Mouse (Mus musculus) embryo, embryonic 9.5 days (tissue): ENCODE measurements around the gene Gemin7.

Experiments used
- DNase-seq: peaks from one replicate; pipeline ENCODE4 v3.0.0-alpha.2; 2017; ENCODE audit errors: extremely low spot score

The Gemin7 gene

DNA sequence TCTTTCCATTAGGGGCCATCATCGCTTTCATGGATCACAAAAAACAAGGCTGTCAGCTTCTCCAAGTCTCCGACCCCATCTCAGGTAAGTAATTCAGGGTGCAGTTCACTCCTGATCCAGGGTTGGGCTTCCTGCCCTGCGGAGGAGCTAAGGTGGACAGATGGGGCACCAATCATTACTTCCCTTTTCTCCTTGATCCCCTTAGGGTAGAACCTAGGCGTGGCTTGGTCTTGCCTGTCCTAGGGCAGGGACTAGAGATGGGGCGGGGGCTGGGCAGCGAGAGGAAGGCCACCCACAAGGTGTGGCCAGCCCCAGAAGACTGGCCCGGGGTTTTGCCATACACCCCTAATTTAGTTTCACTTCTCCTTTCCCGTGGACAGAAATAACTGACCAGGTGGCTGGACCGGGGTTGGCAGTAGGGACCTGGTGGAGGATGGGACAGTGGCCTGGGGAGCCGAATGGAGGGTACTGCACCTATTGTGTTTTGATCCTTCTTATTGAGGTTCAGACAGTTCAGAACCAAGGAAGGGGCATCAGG, 551 bp upstream of the Gemin7 start:
- no peak for DNase-seq

DNA sequence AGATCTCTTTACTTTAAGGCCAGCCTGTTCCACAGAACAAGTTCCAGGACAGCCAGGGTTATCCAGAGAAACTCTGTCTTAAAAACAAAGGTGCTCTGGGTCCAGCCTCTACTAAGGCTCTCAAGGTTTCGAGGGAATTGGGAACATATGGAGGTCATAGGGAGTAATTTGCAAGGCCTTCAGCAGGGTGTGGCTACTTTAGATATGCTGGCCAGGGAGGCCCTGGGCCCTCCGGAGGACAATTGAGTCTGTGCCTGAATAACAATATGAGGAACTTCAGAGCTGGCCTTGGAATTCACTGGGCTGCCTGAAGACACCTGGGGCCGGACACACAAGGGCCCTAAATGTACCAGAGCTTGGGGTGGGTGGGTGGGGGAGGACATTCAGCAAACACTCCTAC, 1.8 kb downstream of the Gemin7 start:
- no peak for DNase-seq

DNA sequence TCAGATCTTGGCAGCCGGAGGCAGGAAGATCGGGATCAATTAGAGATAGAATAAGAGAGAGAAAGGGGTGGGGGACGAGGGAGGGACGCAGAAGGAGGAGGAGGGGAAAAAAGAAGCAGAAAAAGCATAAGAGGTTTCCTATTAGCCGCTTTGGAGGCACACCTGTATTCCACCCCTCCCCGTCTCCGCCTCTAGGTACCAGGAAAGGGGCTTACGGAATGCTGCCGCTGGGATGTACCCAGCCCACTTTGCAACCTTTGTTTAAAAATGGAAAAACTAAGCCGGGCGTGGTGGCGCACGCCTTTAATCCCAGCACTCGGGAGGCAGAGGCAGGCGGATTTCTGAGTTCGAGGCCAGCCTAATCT, 3.6 kb downstream of the Gemin7 start:
- DNase-seq = no peak

DNA sequence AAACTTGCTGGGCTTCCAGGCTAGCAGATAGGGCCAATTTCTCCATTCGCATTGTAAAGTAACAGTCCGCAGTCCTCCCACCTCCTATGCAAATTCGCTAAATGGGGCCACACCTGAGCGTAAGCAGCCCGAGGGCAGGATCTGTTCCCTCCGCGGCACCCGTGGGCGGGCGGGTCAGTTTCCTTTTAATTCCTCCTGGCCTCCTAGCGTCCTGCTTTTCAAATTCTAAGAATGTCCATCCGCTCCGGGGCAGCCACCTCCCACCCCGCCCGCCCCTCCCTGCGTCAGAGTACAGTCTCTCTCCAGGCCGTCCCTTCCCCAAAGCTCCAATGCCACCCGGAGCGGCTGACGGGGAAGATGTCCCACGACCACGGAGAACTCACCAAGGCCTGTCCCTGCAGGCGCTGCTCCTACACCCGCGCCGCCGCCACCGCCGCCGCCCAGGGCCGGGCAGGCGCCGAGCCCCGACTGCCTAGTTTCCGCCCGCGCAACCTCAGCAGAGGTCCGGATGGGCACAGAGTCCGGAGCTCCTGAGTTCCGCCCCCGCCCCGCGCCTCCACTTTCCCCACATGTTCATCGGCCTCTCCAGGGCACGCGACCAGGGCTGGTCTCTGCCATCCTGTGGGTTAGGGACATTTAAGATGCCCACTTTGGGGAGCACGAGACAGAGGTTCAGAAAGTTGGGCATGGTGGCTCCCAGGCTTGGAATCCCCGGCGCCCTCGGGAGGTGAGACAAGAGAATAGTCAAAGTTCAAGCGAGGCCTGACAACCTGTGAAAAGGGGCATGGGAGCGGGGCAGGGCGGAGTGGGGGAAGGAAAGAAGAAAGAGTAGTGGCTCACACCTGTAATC, 4.2 kb downstream of the Gemin7 start:
- peak; percentile 90 for DNase-seq

DNA sequence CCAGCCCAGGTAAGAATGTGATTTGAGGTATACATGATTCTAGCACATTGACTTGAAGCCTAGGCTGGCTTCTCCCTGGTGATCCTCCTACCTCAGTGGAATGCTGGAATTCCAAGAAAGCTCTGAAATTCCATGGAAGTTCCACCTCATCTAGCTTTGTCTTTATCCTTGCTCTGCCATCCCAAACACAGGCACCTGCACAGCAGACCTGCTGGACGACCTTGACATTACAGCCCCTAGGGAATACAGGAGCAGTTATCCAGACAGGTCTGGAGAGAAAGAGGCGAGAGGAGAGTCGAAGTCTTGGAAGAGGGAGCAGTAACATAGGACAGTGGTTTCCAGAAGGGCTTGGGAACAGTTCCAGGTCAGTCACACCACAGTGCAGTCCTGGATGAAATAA, 7.7 kb downstream of the Gemin7 start:
- DNase-seq = no peak

DNA sequence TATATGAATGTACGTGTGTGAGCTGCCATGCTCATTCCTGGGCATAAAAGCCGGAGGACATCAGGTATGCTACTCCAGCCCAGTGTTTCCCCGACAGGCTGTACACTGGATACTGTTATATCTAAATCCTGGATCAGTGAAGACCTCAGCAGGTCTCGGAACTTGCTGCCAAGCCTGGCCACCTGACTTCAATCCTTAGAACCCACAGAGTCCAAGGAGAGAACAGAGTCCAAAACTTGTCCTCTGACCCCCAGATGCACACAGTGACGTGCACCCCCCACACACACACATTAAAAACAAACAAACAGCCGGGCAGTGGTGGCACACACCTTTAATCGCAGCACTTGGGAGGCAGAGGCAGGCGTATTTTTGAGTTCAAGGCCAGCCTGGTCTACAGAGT, 10.0 kb downstream of the Gemin7 start:
- DNase-seq = no peak

DNA sequence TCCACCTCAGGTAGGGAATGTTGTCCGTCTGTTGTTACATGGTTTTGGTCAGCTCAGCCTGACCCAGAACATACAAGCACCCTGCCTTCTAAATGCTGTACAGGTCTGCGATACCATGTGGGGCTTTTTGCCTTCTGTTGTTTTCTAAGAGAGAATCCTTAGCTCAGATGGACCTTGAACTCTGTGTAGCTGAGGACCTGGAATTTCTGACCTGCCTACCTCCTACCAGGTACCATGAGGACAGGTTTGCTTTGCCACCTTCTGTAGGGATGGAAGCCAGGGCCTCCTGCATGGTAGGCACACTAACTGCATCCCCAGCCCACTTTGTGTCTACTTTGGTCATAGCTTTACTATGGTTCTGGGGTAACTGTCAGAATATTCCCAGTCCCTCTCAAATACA, 11.6 kb downstream of the Gemin7 start:
- no peak for DNase-seq

DNA sequence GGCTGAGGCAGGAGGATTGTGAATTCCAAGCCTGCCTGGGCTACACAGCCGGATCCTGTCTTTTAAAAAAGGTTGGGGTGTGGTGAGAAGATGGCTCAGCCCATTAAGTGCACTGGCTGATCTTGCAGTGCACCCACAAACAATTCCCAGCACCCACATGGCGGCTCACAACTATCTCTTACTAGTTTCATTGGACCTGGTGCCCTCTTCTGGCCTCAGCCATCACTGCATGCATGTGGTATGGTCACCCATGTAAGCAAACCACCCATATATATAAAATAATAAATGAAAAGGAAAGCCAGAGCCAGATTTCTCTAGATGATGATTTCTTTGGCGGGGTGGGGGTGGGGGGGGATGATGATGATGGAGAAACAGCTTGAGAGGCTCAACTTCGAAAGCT, 12.9 kb downstream of the Gemin7 start:
- DNase-seq = no peak

DNA sequence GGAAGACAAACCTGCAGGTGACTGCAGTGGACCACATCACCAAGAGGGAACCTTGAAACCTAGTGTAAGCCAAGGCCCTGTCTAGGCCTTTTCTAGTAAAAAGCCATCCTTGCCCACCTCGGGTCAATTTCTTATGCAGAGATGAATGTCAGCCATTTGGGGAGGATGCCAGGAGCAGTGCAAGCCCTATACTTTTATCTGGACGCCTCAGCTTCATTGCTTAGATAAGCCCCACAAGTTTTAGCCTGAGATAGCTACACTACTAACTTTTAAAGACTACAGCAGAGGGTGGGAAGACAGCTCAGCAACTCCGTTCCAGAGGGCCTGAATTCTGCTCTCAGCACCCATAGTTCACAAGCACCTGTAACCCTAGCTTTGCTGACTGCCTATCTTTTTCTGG, 13.5 kb downstream of the Gemin7 start:
- no peak for DNase-seq

DNA sequence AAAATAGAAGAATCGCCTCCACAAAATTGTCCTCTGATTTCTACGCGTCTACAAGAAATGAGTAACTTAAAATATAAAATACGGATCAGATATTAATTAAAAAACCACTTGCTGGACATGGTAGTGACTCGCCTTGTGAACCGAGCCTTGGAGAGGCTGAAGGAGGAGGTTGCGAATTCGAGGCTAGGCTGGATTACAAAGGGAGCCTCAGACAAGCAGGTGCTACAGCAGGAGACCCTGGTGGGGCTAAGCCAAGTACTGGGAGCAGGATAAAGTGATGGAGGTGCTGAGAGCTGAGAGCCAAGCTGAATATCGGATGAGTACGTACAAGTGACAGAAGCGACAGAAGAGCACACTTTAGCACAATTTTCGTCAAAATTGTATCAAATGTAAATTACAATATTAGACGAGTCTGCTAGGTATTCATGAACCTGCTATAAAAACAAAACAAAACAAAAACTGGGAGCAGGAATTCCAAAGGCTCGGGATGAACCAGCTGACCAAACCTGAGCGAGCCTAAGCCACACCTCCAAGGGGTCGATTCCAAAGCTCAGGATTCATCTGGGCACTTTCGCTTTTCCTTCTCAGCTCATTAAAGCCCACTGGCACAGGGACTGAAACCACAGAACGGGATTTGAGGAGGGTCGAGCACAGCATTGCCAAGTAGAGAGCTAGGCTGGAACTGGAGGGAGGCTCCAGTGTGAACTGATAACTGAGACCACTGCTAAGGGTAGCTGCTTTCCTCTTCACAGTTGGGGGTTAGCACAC, 14.6 kb downstream of the Gemin7 start, which contains the start of gene Ppp1r37:
TSS of gene Ppp1r37 (minus strand) at position 434 of the 768 bp plus-strand sequence.
- no peak for DNase-seq

DNA sequence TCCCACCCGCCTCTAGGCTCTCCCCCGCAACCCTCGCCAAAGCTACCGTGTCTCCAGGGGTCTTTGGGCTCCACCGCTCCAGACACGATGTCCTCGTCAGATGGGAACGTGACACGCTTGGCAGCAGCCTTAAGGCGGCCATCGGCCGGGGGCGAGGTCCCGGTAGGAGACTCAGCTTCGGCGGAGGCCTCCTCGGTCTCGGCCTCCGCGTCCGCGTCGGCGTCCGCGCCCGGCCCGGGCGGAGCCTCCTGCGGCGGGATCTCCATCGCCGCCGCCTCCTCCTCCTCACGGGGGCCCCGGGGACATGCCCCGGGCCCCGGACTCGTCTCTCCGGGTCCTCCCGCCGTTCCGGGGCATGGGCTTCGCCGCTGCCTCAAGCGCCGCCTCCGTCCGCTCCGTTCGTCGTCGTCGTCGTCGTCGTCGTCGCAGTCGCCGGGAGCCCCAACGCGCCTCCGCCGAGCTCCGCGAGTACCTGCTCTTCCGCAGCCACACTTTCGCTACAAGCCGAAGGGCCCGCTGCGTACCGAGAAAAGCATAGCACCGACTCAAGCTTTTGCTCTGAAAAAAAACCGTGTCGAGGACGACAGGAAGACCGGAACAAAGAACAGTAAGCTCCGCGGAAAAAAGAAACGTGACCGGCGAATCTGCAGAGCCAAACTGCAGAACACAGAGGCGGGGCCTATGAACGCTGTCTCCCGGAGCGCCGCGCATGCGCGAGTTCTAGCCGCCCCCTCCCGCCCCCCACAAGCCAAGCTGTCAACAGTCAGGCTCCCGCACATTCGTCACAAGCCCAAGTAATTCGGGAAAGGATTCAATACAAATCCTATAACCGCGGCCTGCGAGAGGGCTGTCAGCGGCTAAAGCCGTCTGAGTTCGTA, 15.4 kb downstream of the Gemin7 start:
- DNase-seq = peak; percentile 96

DNA sequence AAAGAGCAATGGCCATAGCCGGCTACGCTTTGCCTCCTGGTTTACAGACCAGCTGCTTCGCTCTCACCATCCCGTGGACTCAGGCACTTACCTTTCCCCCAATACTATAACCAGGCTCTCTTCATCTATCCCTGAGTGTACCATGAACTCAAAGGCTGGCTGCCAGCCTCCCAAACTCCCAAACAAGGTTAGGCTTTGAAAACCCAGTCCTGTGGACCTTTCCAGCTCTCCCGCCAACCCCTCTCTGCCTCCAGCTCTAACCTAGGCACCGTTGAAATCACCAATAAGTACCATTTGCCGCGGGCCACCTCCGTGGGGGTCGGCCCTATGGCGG, 16.0 kb downstream of the Gemin7 start:
- DNase-seq = no peak

DNA sequence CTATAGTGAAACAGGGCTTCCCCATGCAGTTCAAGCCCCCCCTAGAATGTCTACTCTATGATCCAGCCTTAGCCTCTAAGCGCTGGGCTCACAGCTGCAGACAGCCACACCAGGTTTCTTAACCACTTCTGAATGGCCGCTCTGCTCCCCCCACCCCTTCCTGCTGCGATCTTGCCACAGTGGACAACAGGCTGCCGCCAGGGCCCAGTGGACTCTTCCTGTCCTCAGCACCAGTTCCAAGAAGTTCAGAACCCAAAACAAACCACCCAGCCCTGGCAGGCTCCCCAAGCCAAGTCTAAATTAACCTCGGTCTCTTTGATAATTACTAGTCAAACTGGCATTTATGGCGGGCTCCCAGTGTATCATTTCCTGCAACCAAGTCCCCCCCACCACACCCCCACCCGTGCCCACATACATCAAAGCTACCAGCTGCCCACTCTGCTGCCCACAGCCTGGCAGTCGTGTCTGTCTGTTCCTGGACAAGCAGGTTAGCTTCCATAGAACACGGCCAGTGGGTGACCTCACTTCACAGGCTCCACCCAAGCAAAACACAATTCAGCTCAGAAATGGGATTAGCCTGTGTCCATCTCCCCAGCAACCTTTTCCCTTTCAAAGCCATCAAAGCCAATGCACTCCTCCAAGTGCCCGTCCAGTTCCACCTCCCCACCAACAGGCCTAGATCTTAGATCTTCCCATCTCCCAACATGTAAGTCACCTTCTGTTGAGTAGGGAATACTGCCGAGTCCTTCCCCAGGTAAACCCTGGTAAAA, 16.7 kb downstream of the Gemin7 start:
- no peak for DNase-seq

DNA sequence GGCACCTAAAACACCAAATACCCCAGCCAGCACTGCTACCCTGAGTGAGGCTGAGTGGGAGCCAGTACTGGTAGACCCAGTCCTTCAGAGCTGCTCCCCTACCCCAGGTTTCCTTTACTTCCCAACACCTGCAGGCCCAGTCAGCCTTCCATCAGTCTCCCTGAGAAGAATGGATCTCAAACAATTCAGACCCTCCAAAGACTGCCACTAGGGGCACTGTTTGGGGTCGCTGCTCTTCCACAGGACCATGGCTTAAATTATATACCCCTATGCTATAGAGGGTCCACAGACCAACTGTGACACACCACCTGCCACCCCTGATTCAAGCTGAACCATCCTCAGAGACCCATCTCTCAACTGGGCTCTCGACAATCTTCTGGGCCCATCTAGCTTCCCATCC, 18.4 kb downstream of the Gemin7 start:
- no peak for DNase-seq

DNA sequence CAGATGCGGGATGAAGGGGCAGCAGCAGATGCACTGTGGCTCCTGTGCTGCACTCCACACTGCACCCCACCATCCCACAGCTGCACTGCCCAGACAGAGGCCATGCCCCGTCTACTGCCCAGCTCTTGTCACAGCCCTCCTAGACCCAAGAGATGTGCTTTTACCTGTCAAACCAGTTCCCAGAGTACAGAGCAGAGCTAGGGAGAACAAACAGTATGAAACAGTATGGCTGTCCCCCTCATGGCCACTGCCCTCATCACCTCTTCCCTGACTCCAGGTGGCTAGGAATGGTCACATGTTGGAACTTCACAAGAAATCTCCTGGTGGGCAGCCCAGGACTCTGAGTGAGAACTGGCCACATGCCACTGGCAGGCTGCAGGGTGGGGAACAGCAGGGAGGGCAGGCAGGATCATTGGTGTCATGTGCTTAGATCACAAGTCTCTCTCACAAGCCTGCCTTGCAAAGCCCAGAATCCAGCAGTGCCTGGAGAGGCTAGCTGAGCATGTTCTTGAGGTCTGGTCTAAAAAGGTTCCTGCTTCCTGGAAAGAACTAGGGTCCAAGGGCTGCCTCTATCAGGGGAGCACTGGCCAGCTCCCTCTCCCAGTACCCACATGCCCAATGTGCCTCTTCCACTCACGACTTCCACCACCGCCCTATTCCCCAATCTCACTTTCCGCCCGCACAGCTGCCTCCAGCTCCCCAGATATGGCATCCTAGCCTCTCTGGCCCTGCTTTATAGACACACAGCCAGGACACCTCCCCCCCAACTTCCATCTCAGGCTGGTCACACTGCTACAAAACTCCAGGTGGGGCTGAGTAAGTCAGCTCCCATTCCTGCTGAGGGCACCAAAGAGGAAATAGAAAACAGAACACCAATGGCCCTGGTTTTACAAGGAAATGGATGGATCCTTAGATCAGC, 19.2 kb downstream of the Gemin7 start:
- no peak for DNase-seq

DNA sequence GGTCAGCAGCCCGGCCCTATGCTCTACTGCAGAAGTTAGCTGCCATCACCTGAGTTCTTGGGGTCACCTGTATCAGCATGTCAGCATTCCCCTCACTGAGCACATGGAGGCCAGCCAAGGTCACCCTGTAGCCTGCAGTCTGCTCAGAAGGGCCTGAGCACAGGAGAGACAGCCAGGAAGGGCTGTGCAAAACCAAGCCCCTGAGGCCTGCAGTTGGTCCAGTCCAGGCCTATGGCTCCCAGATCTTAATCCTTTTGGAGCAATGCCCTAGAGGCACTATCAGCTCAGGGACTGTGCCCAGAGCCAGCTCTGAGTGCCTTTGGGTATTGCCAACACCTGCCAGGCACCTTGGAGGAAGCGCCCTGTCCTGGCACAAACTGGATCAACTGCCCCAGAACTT, 20.3 kb downstream of the Gemin7 start:
- DNase-seq = no peak

DNA sequence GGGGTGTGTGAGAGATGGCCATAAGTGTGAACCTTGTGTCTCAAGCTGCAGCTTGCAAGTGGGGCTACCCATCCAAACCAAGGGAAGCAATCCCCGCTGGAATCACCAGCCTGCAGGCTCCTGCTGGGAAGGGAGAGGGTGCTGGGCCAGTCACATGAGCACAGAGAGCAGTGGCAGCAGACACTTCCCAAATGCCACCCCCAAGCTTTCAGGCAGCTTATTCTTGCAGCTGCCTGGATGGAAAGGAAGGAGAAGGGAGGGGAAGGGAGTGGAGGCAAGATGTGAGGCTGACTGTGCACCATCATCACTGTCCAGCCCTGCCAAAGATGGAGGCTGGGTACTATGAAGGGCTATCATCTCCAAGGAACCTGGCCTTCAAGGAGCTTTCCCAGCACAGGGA, 23.2 kb downstream of the Gemin7 start:
- no peak for DNase-seq

DNA sequence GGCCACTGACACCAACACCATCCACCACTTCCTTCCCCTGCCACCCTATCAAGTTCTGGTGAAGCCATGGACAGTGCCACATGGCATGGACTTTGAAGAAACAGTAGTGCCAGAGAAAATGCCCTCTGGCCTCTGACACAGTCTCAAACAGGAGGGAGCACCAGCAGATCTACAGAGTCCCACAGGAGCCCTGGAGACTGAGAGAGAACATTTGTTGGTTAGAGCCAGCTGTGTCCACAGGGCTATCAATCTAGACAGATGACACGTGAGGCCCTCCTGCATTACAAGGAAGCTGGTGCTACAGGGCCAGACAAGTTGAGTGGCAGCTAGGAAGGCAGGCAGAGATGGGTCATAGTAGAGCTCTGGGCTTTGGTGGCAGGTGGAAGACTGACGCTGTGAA, 25.0 kb downstream of the Gemin7 start:
- no peak for DNase-seq

DNA sequence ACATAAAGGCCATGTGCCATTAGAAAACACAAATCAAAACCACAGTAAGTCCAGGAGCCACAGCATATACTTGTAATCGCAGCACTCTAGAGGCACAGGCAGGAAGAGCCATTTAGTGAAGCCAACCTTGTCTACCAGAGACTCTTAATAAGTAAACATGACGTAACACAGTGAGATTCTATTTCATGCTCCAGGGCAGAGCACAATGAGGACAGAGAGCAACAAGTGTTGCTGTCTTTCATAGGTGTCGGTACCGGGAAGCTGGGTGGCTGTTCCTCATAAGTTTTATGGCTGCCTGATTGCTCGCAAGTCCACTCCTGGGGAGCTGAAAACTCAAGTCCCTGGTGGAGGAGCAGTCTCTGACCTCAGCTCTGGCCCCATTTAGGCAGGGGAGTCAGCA, 25.8 kb downstream of the Gemin7 start:
- no peak for DNase-seq

DNA sequence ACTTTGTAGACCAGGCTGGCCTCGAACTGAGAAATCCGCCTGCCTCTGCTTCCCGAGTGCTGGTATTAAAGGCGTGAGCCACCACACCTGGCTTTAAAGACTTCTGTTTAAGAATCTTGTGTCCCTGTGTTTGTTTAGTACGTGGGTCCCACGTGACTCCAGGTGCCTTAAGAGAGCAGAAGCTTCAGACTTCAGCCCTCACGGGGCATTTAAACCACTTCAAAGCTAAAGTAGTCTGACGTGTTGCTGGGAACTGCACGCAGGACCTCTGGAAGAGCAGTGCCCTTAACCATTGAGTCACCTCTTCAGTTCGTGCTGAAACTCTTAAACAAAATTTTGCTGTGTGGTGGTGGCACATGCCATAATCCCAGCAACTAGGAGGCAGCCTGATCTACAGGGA, 28.0 kb downstream of the Gemin7 start:
- DNase-seq = no peak
